Mouse (Mus musculus) G1E (cell line): Measurements from ENCODE around the gene Gpr55. TPM values are rescaled to one million over a fixed set of nuclear protein-coding genes. Genes with fewer than 3 reads are reported as not detected.
"Not testable (repeated sequence)": the region's sequence is repeated elsewhere in the genome, so short reads cannot be mapped to it uniquely, and the experiment has no call there.

Source experiments
- ATAC-seq: 2 replicates; pipeline ENCODE4 v1.8.0; 2016; ENCODE audit warnings: mild to moderate bottlenecking; ENCODE audit not compliant: insufficient number of reproducible peaks, poor library complexity, low FRiP score, severe bottlenecking; ENCODE audit errors: extremely low read depth
- DNase-seq: peaks from one replicate; pipeline ENCODE4 v3.0.0; 2012; ENCODE audit warnings: low spot score
- H3K27me3 ChIP-seq: 2 replicates; pipeline ENCODE4 v1.6.1; 2012; ENCODE audit warnings: mild to moderate bottlenecking, low read length, inconsistent platforms; ENCODE audit not compliant: insufficient read depth
- H3K36me3 ChIP-seq: replicated peaks from 2 replicates; pipeline ENCODE3; 2012; ENCODE audit warnings: mild to moderate bottlenecking, inconsistent platforms
- H3K4me1 ChIP-seq: 2 replicates; pipeline ENCODE4 v1.6.1; 2012; ENCODE audit warnings: low read depth, low read length, inconsistent platforms, mixed read lengths; ENCODE audit not compliant: insufficient read depth
- H3K4me3 ChIP-seq: 2 replicates; pipeline ENCODE4 v1.5.1; 2012; ENCODE audit warnings: low read depth, mild to moderate bottlenecking, inconsistent platforms, low read length, moderate library complexity, mixed read lengths
- H3K9me3 ChIP-seq: replicated peaks from 2 replicates; pipeline ENCODE4 v1.6.1; 2012; ENCODE audit warnings: inconsistent platforms
- CTCF ChIP-seq: IDR thresholded peaks from 2 replicates; pipeline ENCODE4 v1.5.1; 2012; ENCODE audit warnings: low read depth, low read length, inconsistent platforms, mixed read lengths
- GATA1 ChIP-seq: IDR thresholded peaks from 2 replicates; pipeline ENCODE4 v1.6.1; 2012; ENCODE audit warnings: borderline replicate concordance, low read length, inconsistent platforms, mixed read lengths
- GATA2 ChIP-seq: IDR thresholded peaks from 2 replicates; pipeline ENCODE4 v1.6.1; 2012; ENCODE audit warnings: low read depth, low read length, inconsistent platforms, borderline replicate concordance
- POLR2AphosphoS5 ChIP-seq: IDR thresholded peaks from 2 replicates; pipeline ENCODE4 v1.6.1; 2012; ENCODE audit warnings: low read depth, low read length, inconsistent platforms; ENCODE audit not compliant: insufficient replicate concordance
- TAL1 ChIP-seq: conservative IDR thresholded peaks from 2 replicates; pipeline ENCODE4 v1.6.1; 2012; ENCODE audit warnings: low read depth, low read length, inconsistent platforms, mixed read lengths
- polyA plus RNA-seq: library from polyadenylated mRNA; stranded (reverse); fragments of >175 nt; gene quantifications from 2 replicates; pipeline ENCODE4 v1.2.3, GENCODE M21; 2012
- total RNA-seq, 2 experiments: library from RNA; stranded (forward) in 1 of 2; stranded (reverse) in 1 of 2; fragments of 200-1000 nt in 1 of 2; fragments of >200 nt in 1 of 2; fragmentation: Nextera tagmentation in 1 of 2; gene quantifications; 2 replicates each; pipeline ENCODE4 v1.2.3; 2014 to 2017

Gene Gpr55
- total and polyA plus RNA-seq, 3 experiments: 0.30 to 0.93 (median 0.37) TPM

- ATAC-seq (no peak), DNase-seq (no peak)
- no peaks in the 10 kb centered on the region for H3K4me1 ChIP-seq
- peaks cover 3% of the 10 kb centered on the region for H3K27me3 ChIP-seq
- peaks cover 4% of the 10 kb centered on the region for H3K9me3 ChIP-seq
- H3K4me3 ChIP-seq: no peak overlapping the region
- TF ChIP-seq TAL1 (no peak), CTCF (no peak), GATA1 (no peak), POLR2AphosphoS5 (no peak), GATA2 (no peak)
- H3K36me3 ChIP-seq: no peaks in the 10 kb centered on the region
Measured at GRCm38 (mm10) chr1:85997221-85997620, 36.4 kb upstream of the Gpr55 start.

GRCm38 (mm10) chr1:85993541-85993940 is 32.7 kb upstream of the Gpr55 start:
- ATAC-seq (no peak), DNase-seq (no peak)
- peaks cover 4% of the 10 kb centered on the region for H3K9me3 ChIP-seq
- TF ChIP-seq TAL1 (no peak), CTCF (no peak), POLR2AphosphoS5 (no peak), GATA1 (no peak), GATA2 (no peak)
- no peaks in the 10 kb centered on the region for H3K4me1 ChIP-seq
- H3K4me3 ChIP-seq: no peak overlapping the region
- no peaks in the 10 kb centered on the region for H3K36me3 ChIP-seq
- peaks cover 12% of the 10 kb centered on the region for H3K27me3 ChIP-seq

GRCm38 (mm10) chr1:85992175-85992574 is 31.4 kb upstream of the Gpr55 start:
- Histone ChIP-seq H3K4me3 (no peak overlapping the region), H3K27me3 (peaks cover 12% of the 10 kb centered on the region), H3K9me3 (peaks cover 4% of the 10 kb centered on the region), H3K36me3 (no peaks in the 10 kb centered on the region), H3K4me1 (no peaks in the 10 kb centered on the region)
- DNase-seq (no peak), ATAC-seq (no peak)
- TF ChIP-seq POLR2AphosphoS5 (no peak), GATA2 (no peak), CTCF (no peak), TAL1 (no peak), GATA1 (no peak)

- H3K9me3 ChIP-seq, DNase-seq, ATAC-seq, H3K4me3 ChIP-seq, H3K4me1 ChIP-seq, H3K36me3 ChIP-seq: not testable (repeated sequence)
- H3K27me3 ChIP-seq: peaks cover 14% of the 10 kb centered on the region
Measured at GRCm38 (mm10) chr1:85988882-85989281, 28.1 kb upstream of the Gpr55 start.

GRCm38 (mm10) chr1:85988351-85988750 is 27.5 kb upstream of the Gpr55 start:
- no peak for TF ChIP-seq POLR2AphosphoS5
- no peak for TF ChIP-seq GATA1
- no peak for TF ChIP-seq GATA2
- TF ChIP-seq TAL1: no peak
- TF ChIP-seq CTCF: no peak
- Histone ChIP-seq H3K27me3 (peaks cover 14% of the 10 kb centered on the region), H3K36me3 (no peaks in the 10 kb centered on the region), H3K9me3 (no peaks in the 10 kb centered on the region), H3K4me1 (no peaks in the 10 kb centered on the region), H3K4me3 (no peak overlapping the region)
- ATAC-seq (no peak), DNase-seq (no peak)

GRCm38 (mm10) chr1:85985784-85986183 is 25.0 kb upstream of the Gpr55 start:
- no peak for DNase-seq
- ATAC-seq: no peak
- Histone ChIP-seq H3K36me3 (no peaks in the 10 kb centered on the region), H3K4me1 (no peaks in the 10 kb centered on the region), H3K9me3 (no peaks in the 10 kb centered on the region), H3K4me3 (no peak overlapping the region), H3K27me3 (peaks cover 13% of the 10 kb centered on the region)
- no peak for TF ChIP-seq TAL1
- no peak for TF ChIP-seq GATA1
- TF ChIP-seq POLR2AphosphoS5: no peak
- no peak for TF ChIP-seq GATA2
- no peak for TF ChIP-seq CTCF

- no peak for ATAC-seq
- Histone ChIP-seq H3K4me3 (no peak overlapping the region), H3K36me3 (no peaks in the 10 kb centered on the region), H3K9me3 (no peaks in the 10 kb centered on the region), H3K4me1 (no peaks in the 10 kb centered on the region), H3K27me3 (peaks cover 7% of the 10 kb centered on the region; the same call in 1 of the 2 replicates)
- DNase-seq: no peak
- TF ChIP-seq GATA2 (no peak), POLR2AphosphoS5 (no peak), GATA1 (no peak), TAL1 (no peak), CTCF (no peak)
Measured at GRCm38 (mm10) chr1:85981738-85982357, 21.0 kb upstream of the Gpr55 start.
